Mouse (Mus musculus) myocyte (in vitro differentiated cells): ENCODE measurements around the gene Ppp6c. TPM values are rescaled to one million over a fixed set of nuclear protein-coding genes. Genes with fewer than 3 reads are reported as not detected.

ENCODE experiments used
- H3K27me3 ChIP-seq: one replicate; pipeline ENCODE4 v1.6.1; 2011; ENCODE audit not compliant: control insufficient read depth, insufficient read depth, insufficient read length
- H3K36me3 ChIP-seq: one replicate; pipeline ENCODE4 v1.6.1; 2011; ENCODE audit not compliant: control insufficient read depth, insufficient read depth
- H3K4me2 ChIP-seq: one replicate; pipeline ENCODE4 v1.6.1; 2011; ENCODE audit warnings: low read depth, control low read depth
- H3K4me3 ChIP-seq: one replicate; pipeline ENCODE4 v1.5.1; 2011; ENCODE audit warnings: mild to moderate bottlenecking, control low read depth, moderate library complexity
- H3K79me2 ChIP-seq: one replicate; pipeline ENCODE4 v1.6.1; 2011; ENCODE audit not compliant: control insufficient read depth, insufficient read depth
- H3ac ChIP-seq: one replicate; pipeline ENCODE4 v1.6.1; 2011; ENCODE audit not compliant: control insufficient read depth, insufficient read length
- CEBPB ChIP-seq: IDR thresholded peaks from 2 replicates; pipeline ENCODE4 v1.6.1; 2011; ENCODE audit warnings: mild to moderate bottlenecking, moderate library complexity; ENCODE audit not compliant: poor library complexity, insufficient read depth, severe bottlenecking
- E2F4 ChIP-seq: IDR thresholded peaks from one replicate; pipeline ENCODE4 v1.6.1; 2011; ENCODE audit warnings: mild to moderate bottlenecking, control low read depth, moderate library complexity; ENCODE audit not compliant: insufficient read depth
- MAX ChIP-seq: IDR thresholded peaks from one replicate; pipeline ENCODE4 v1.6.1; 2011; ENCODE audit warnings: low read depth, mild to moderate bottlenecking, control low read depth
- MYOD1 ChIP-seq, 3 experiments: IDR thresholded peaks; one replicate each; pipeline ENCODE4 v1.6.1; 2011; ENCODE audit warnings: control low read depth in 2 of 3, low read depth in 2 of 3, mild to moderate bottlenecking in 2 of 3, moderate library complexity in 1 of 3; ENCODE audit not compliant: insufficient read length in 2 of 3, control insufficient read depth in 1 of 3
- MYOG ChIP-seq, 3 experiments: IDR thresholded peaks; one replicate each; pipeline ENCODE4 v1.6.1; 2011; ENCODE audit warnings: control low read depth in 2 of 3, low read depth in 2 of 3, mild to moderate bottlenecking in 2 of 3; ENCODE audit not compliant: insufficient read length in 2 of 3, control insufficient read depth in 1 of 3, insufficient read depth in 1 of 3
- POLR2A ChIP-seq: IDR thresholded peaks from one replicate; pipeline ENCODE4 v1.6.1; 2011; ENCODE audit warnings: low read depth, mild to moderate bottlenecking, control low read depth, moderate library complexity; ENCODE audit not compliant: insufficient read length
- POLR2AphosphoS2 ChIP-seq: IDR thresholded peaks from one replicate; pipeline ENCODE4 v1.6.1; 2011; ENCODE audit warnings: low read depth, control low read depth; ENCODE audit not compliant: insufficient read length
- REST ChIP-seq: IDR thresholded peaks from one replicate; pipeline ENCODE4 v1.6.1; 2011; ENCODE audit warnings: mild to moderate bottlenecking, control low read depth, moderate library complexity; ENCODE audit not compliant: insufficient read depth, insufficient read length
- SRF ChIP-seq: IDR thresholded peaks from one replicate; pipeline ENCODE4 v1.6.1; 2011; ENCODE audit warnings: low read depth; ENCODE audit not compliant: control insufficient read depth, insufficient read length
- TCF12 ChIP-seq: IDR thresholded peaks from one replicate; pipeline ENCODE4 v1.6.1; 2011; ENCODE audit warnings: mild to moderate bottlenecking, control low read depth; ENCODE audit not compliant: poor library complexity, insufficient read depth, severe bottlenecking
- TCF3 ChIP-seq: IDR thresholded peaks from one replicate; pipeline ENCODE4 v1.6.1; 2011; ENCODE audit warnings: low read depth, control low read depth; ENCODE audit not compliant: insufficient read length
- USF1 ChIP-seq: IDR thresholded peaks from one replicate; pipeline ENCODE4 v1.6.1; 2011; ENCODE audit warnings: low read depth, mild to moderate bottlenecking, control low read depth, moderate library complexity
- polyA plus RNA-seq: library from polyadenylated mRNA; unstranded; fragments of >200 nt; fragmentation: generic; extraction: Trizol; gene quantifications from one replicate; pipeline ENCODE4 v1.2.1, GENCODE M21; 2012; ENCODE audit warnings: missing spikeins

Gene Ppp6c
- polyA plus RNA-seq, 1 experiment: 30.6 TPM

- Histone ChIP-seq H3K4me2 (peak overlapping the region; percentile 98), H3K4me3 (peak overlapping the region; percentile 61), H3K36me3 (no peaks in the 10 kb centered on the region), H3K79me2 (peaks cover 60% of the 10 kb centered on the region), H3K27me3 (peaks cover 8% of the 10 kb centered on the region), H3ac (no peak overlapping the region)
- TF ChIP-seq E2F4: no peak
- TF ChIP-seq SRF: no peak
- TF ChIP-seq USF1: no peak
- no peak for TF ChIP-seq MAX
- TF ChIP-seq REST: no peak
- no peak for TF ChIP-seq TCF12
- no peak for TF ChIP-seq CEBPB
- no peak for TF ChIP-seq TCF3
- no peak for TF ChIP-seq MYOG (IDR thresholded peaks at IDR 0.05; ENCODE audit: control insufficient read depth in 1 of 3, insufficient read depth in 1 of 3, insufficient read length in 2 of 3, low read depth in 2 of 3)
- no peak for TF ChIP-seq POLR2A
- no peak for TF ChIP-seq MYOD1 (IDR thresholded peaks at IDR 0.05; ENCODE audit: control insufficient read depth in 1 of 3, insufficient read length in 2 of 3, low read depth in 2 of 3)
- no peak for TF ChIP-seq POLR2AphosphoS2
These were observed 1.6 kb downstream of the Ppp6c start for GRCm38 (mm10) chr2:39224621-39225020.

GRCm38 (mm10) chr2:39220010-39220409, 6.2 kb downstream of the Ppp6c start:
- H3K27me3 ChIP-seq: no peaks in the 10 kb centered on the region
- H3ac ChIP-seq: no peak overlapping the region
- H3K36me3 ChIP-seq: no peaks in the 10 kb centered on the region
- H3K4me2 ChIP-seq: no peak overlapping the region
- H3K79me2 ChIP-seq: peaks cover 100% of the 10 kb centered on the region
- no peak for TF ChIP-seq TCF12
- no peak for TF ChIP-seq USF1
- no peak for TF ChIP-seq CEBPB
- TF ChIP-seq REST: no peak
- no peak for TF ChIP-seq POLR2AphosphoS2
- H3K4me3 ChIP-seq: no peak overlapping the region

- Histone ChIP-seq H3K27me3 (no peaks in the 10 kb centered on the region), H3ac (no peak overlapping the region), H3K79me2 (peaks cover 100% of the 10 kb centered on the region), H3K36me3 (no peaks in the 10 kb centered on the region), H3K4me2 (no peak overlapping the region), H3K4me3 (no peak overlapping the region)
- TF ChIP-seq TCF12: no peak
- TF ChIP-seq POLR2A: no peak
- TF ChIP-seq TCF3: no peak
- TF ChIP-seq POLR2AphosphoS2: no peak
- no peak for TF ChIP-seq MYOD1 (IDR thresholded peaks at IDR 0.05; ENCODE audit: control insufficient read depth in 1 of 3, insufficient read length in 2 of 3, low read depth in 2 of 3)
- TF ChIP-seq CEBPB: no peak
- TF ChIP-seq USF1: no peak
- no peak for TF ChIP-seq MYOG (IDR thresholded peaks at IDR 0.05; ENCODE audit: control insufficient read depth in 1 of 3, insufficient read depth in 1 of 3, insufficient read length in 2 of 3, low read depth in 2 of 3)
These were observed 7.2 kb downstream of the Ppp6c start for GRCm38 (mm10) chr2:39219034-39219433.

- no peak for TF ChIP-seq TCF3
- no peak for TF ChIP-seq POLR2A
- TF ChIP-seq MYOD1 (IDR thresholded peaks at IDR 0.05; ENCODE audit: control insufficient read depth in 1 of 3, insufficient read length in 2 of 3, low read depth in 2 of 3): no peak
- TF ChIP-seq TCF12: no peak
- no peak for TF ChIP-seq SRF
- TF ChIP-seq REST: no peak
- no peak overlapping the region for H3K4me3 ChIP-seq
- no peak overlapping the region for H3K4me2 ChIP-seq
- H3K27me3 ChIP-seq: no peaks in the 10 kb centered on the region
- H3K79me2 ChIP-seq: peaks cover 96% of the 10 kb centered on the region
- no peak overlapping the region for H3ac ChIP-seq
- H3K36me3 ChIP-seq: no peaks in the 10 kb centered on the region
These were observed 9.1 kb downstream of the Ppp6c start for GRCm38 (mm10) chr2:39217150-39217549.

- Histone ChIP-seq H3K4me2 (no peak overlapping the region), H3K79me2 (peaks cover 56% of the 10 kb centered on the region), H3K36me3 (peaks cover 15% of the 10 kb centered on the region), H3K27me3 (no peaks in the 10 kb centered on the region), H3K4me3 (no peak overlapping the region), H3ac (no peak overlapping the region)
- TF ChIP-seq E2F4 (no peak), MAX (no peak), POLR2AphosphoS2 (no peak), USF1 (no peak), MYOD1 (IDR thresholded peaks at IDR 0.05; ENCODE audit: control insufficient read depth in 1 of 3, insufficient read length in 2 of 3, low read depth in 2 of 3) (no peak), CEBPB (no peak), REST (no peak), POLR2A (no peak), TCF3 (no peak), SRF (no peak)
These were observed 15.5 kb downstream of the Ppp6c start for GRCm38 (mm10) chr2:39210738-39211137.

- TF ChIP-seq USF1 (no peak), CEBPB (no peak), POLR2A (no peak), TCF12 (no peak), SRF (no peak), MYOD1 (IDR thresholded peaks at IDR 0.05; ENCODE audit: control insufficient read depth in 1 of 3, insufficient read length in 2 of 3, low read depth in 2 of 3) (no peak), MAX (no peak), POLR2AphosphoS2 (no peak), MYOG (IDR thresholded peaks at IDR 0.05; ENCODE audit: control insufficient read depth in 1 of 3, insufficient read depth in 1 of 3, insufficient read length in 2 of 3, low read depth in 2 of 3) (no peak), E2F4 (no peak), TCF3 (no peak), REST (no peak)
- H3K36me3 ChIP-seq: peaks cover 45% of the 10 kb centered on the region
- no peak overlapping the region for H3K4me3 ChIP-seq
These were observed 22.9 kb downstream of the Ppp6c start for GRCm38 (mm10) chr2:39203359-39203758.

More at GRCm38 (mm10) chr2:39203359-39203758, 22.9 kb downstream of the Ppp6c start:
- Histone ChIP-seq H3K79me2 (peaks cover 3% of the 10 kb centered on the region), H3ac (no peak overlapping the region), H3K4me2 (no peak overlapping the region), H3K27me3 (no peaks in the 10 kb centered on the region)
